Mouse (Mus musculus) ovary, adult 10 weeks (tissue): ENCODE results near the gene Mfsd4b4. TPM values are rescaled to one million over a fixed set of nuclear protein-coding genes. Genes with fewer than 3 reads are reported as not detected.

Source experiments
- polyA plus RNA-seq: library from polyadenylated mRNA; stranded (reverse); fragments of 350-450 nt; fragmentation: Illumina TruSeq; extraction: RNeasy Lipid Tissue Mini Kit (QIAGEN cat#74804); gene quantifications from one replicate; pipeline ENCODE4 v1.2.3, GENCODE M21; 2014

Gene Mfsd4b4
- 13.8 TPM for polyA plus RNA-seq

GRCm38 (mm10) chr10:39898874-39899371 lies at the start of gene Mfsd4b4:
Gene Mfsd4b4, minus strand, starts transcription at chr10:39899238.

GRCm38 (mm10) chr10:39926616-39927139 lies 27.6 kb upstream of the Mfsd4b4 start, which contains the start of gene Mfsd4b2:
Gene Mfsd4b2, minus strand, starts transcription at chr10:39926923.

Other genes starting within 250 kb of the Mfsd4b4 start
- 108 TPM for gene Rev3l, start 167.1 kb downstream of the Mfsd4b4 start, polyA plus RNA-seq
- gene Mfsd4b2, start 27.7 kb upstream of the Mfsd4b4 start, polyA plus RNA-seq = not detected
- 0.86 TPM for gene Mfsd4b3, start 60.9 kb upstream of the Mfsd4b4 start, polyA plus RNA-seq
- gene Mfsd4b5, start 87.4 kb upstream of the Mfsd4b4 start, polyA plus RNA-seq = 0.20 TPM
- 0.23 TPM for gene Mfsd4b1, start 126.0 kb upstream of the Mfsd4b4 start, polyA plus RNA-seq
- gene Slc16a10, start 243.0 kb upstream of the Mfsd4b4 start, polyA plus RNA-seq = 8.9 TPM